Mouse (Mus musculus): Measurements from ENCODE around the gene Icos. TPM values are rescaled to one million over a fixed set of nuclear protein-coding genes. Genes with fewer than 3 reads are reported as not detected.

Gene Icos
- polyA plus RNA-seq, 1 experiment = not detected

DNA sequence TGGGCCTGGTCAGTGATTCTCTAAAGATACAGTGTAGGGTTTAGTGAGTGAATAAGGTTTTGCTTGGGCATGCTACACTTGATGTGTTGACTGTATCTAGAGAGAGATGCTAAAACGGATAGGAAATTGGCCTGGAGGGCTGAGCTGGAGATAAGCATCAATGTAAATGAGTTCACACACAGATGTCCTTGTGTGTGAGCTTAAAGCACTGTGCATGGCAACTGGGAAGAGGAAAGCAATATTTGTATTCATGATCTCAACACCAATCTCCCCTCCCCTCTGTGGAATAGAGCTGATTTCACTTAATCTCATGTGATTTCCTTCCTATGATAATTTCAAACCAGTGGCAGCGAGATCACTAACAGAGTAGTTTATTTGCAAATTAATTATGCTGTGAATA lies 7.3 kb downstream of the Icos start:
- no peak overlapping the region for H3K9ac ChIP-seq (ENCODE audit: low read depth, poor library complexity, severe bottlenecking)
- no peaks in the 10 kb centered on the region for H3K36me3 ChIP-seq (ENCODE audit: control insufficient read depth, insufficient read depth, low read length, poor library complexity, severe bottlenecking)
- H3K27me3 ChIP-seq (ENCODE audit: control insufficient read depth, insufficient read depth, low read length, poor library complexity, severe bottlenecking) = no peaks in the 10 kb centered on the region
- no peaks in the 10 kb centered on the region for H3K9me3 ChIP-seq (replicated peaks; ENCODE audit: control insufficient read depth, insufficient read depth, low read length, poor library complexity, severe bottlenecking)
- no peak overlapping the region for H3K4me3 ChIP-seq (ENCODE audit: low read depth, low read length)
- no peak overlapping the region for H3K27ac ChIP-seq (ENCODE audit: insufficient read depth, low read length)
- TF ChIP-seq CTCF (IDR thresholded peaks at IDR 0.05; ENCODE audit: low read depth, low read length) (no peak), POLR2A (IDR thresholded peaks at IDR 0.05; ENCODE audit: insufficient read depth, low read length) (no peak), EP300 (IDR thresholded peaks at IDR 0.05; ENCODE audit: insufficient read depth, low read depth, low read length) (no peak)
- no peaks in the 10 kb centered on the region for H3K4me1 ChIP-seq (ENCODE audit: control insufficient read depth, insufficient read depth, low read length)

DNA sequence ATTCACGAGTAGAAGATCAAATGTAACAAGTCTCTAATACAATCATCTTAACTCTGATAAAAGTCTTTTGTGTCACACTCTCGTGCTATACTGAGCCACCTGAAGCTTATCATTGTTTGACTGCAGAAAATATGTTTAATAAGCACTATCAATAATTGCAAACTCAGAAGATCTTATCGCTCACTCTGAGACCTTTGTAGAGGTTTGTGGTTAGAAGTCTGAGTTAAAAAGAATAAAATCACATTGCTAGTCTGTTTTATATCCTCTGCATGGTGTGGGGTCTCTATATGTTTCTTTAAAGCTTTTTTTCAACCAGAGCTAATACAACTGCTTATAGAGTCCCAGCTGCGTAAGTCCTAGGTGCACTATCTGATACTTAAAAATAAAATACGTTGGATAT lies 8.4 kb downstream of the Icos start:
- Histone ChIP-seq H3K4me1 (ENCODE audit: control insufficient read depth, insufficient read depth, low read length) (no peaks in the 10 kb centered on the region), H3K4me3 (ENCODE audit: low read depth, low read length) (no peak overlapping the region), H3K27me3 (ENCODE audit: control insufficient read depth, insufficient read depth, low read length, poor library complexity, severe bottlenecking) (no peaks in the 10 kb centered on the region), H3K9me3 (replicated peaks; ENCODE audit: control insufficient read depth, insufficient read depth, low read length, poor library complexity, severe bottlenecking) (no peaks in the 10 kb centered on the region), H3K36me3 (ENCODE audit: control insufficient read depth, insufficient read depth, low read length, poor library complexity, severe bottlenecking) (no peaks in the 10 kb centered on the region), H3K27ac (ENCODE audit: insufficient read depth, low read length) (no peak overlapping the region), H3K9ac (ENCODE audit: low read depth, poor library complexity, severe bottlenecking) (no peak overlapping the region)
- TF ChIP-seq CTCF (IDR thresholded peaks at IDR 0.05; ENCODE audit: low read depth, low read length) (no peak), POLR2A (IDR thresholded peaks at IDR 0.05; ENCODE audit: insufficient read depth, low read length) (no peak), EP300 (IDR thresholded peaks at IDR 0.05; ENCODE audit: insufficient read depth, low read depth, low read length) (no peak)

DNA sequence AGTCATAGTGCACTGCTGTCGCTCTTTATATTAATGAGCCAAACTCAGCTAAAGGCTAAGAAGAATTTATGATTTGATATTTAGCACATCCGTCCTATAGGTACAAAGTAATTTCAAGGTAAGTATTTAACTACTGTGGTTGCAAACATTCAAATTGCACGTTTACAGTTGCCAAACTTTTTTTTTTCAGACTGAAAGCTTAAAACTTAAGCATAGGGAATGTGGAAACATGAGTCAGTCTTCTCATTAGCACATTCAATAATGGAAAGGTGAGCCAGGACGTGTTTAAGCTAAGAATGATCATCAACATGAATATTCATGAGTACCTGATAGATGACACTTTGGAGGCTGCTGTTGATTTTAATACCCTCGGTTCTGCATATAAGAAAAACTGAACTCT lies 11.4 kb downstream of the Icos start:
- Histone ChIP-seq H3K27ac (ENCODE audit: insufficient read depth, low read length) (no peak overlapping the region), H3K36me3 (ENCODE audit: control insufficient read depth, insufficient read depth, low read length, poor library complexity, severe bottlenecking) (no peaks in the 10 kb centered on the region), H3K4me3 (ENCODE audit: low read depth, low read length) (no peak overlapping the region), H3K9ac (ENCODE audit: low read depth, poor library complexity, severe bottlenecking) (no peak overlapping the region), H3K27me3 (ENCODE audit: control insufficient read depth, insufficient read depth, low read length, poor library complexity, severe bottlenecking) (no peaks in the 10 kb centered on the region), H3K9me3 (replicated peaks; ENCODE audit: control insufficient read depth, insufficient read depth, low read length, poor library complexity, severe bottlenecking) (no peaks in the 10 kb centered on the region), H3K4me1 (ENCODE audit: control insufficient read depth, insufficient read depth, low read length) (no peaks in the 10 kb centered on the region)
- TF ChIP-seq EP300 (IDR thresholded peaks at IDR 0.05; ENCODE audit: insufficient read depth, low read depth, low read length) (no peak), CTCF (IDR thresholded peaks at IDR 0.05; ENCODE audit: low read depth, low read length) (no peak), POLR2A (IDR thresholded peaks at IDR 0.05; ENCODE audit: insufficient read depth, low read length) (no peak)

DNA sequence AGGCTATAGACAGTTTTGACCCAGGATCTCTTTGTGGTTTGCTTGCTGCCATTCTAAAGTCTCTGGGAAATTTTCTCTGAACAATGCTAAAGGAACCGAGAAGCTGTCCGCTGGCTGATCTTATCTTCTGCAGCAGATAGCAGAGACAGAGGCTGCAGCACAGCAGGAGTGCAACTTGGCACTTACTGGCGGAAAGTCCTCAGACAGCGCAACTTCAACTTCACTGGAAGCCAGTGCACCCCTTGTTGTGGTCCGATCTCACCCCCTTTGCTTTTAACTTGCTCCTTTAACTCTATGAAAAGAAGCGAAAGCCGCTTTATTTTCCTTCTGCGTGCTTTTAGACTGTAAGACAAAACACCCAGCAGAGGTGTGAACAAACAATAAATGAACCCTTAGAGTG lies 12.6 kb downstream of the Icos start:
- H3K4me3 ChIP-seq (ENCODE audit: low read depth, low read length) = no peak overlapping the region
- no peak for TF ChIP-seq POLR2A (IDR thresholded peaks at IDR 0.05; ENCODE audit: insufficient read depth, low read length)
- no peak for TF ChIP-seq CTCF (IDR thresholded peaks at IDR 0.05; ENCODE audit: low read depth, low read length)
- TF ChIP-seq EP300 (IDR thresholded peaks at IDR 0.05; ENCODE audit: insufficient read depth, low read depth, low read length) = no peak
- no peaks in the 10 kb centered on the region for H3K36me3 ChIP-seq (ENCODE audit: control insufficient read depth, insufficient read depth, low read length, poor library complexity, severe bottlenecking)
- no peaks in the 10 kb centered on the region for H3K9me3 ChIP-seq (replicated peaks; ENCODE audit: control insufficient read depth, insufficient read depth, low read length, poor library complexity, severe bottlenecking)
- H3K27ac ChIP-seq (ENCODE audit: insufficient read depth, low read length) = no peak overlapping the region
- no peaks in the 10 kb centered on the region for H3K27me3 ChIP-seq (ENCODE audit: control insufficient read depth, insufficient read depth, low read length, poor library complexity, severe bottlenecking)
- H3K4me1 ChIP-seq (ENCODE audit: control insufficient read depth, insufficient read depth, low read length) = no peaks in the 10 kb centered on the region
- no peak overlapping the region for H3K9ac ChIP-seq (ENCODE audit: low read depth, poor library complexity, severe bottlenecking)

DNA sequence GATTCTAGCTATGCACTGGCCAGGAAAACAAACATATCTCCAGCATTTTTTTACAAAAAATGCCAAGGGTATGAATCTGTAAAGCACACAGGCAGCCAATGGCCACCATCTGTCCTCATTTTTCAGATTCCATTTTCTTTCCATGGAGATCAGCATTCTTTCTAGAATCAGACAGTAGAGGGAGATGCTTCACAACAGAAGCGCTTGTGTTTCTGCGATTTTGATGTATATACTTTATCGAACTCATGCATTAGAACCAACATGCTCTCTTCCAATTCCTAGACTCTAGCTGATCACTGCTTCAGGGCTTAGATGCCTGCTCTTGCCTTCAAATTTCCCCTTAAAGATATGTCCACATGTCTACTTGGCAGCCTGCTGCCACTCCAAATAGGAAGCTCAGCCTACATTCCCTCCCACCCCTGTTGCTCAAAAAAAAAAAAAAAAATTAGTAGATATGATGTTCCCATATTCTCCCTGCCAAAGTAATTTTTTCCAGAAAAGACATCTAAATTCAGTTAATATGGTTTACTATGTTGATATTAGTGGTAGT lies 20.4 kb downstream of the Icos start:
- H3K9ac ChIP-seq (ENCODE audit: low read depth, poor library complexity, severe bottlenecking) = no peak overlapping the region
- no peaks in the 10 kb centered on the region for H3K9me3 ChIP-seq (replicated peaks; ENCODE audit: control insufficient read depth, insufficient read depth, low read length, poor library complexity, severe bottlenecking)
- no peaks in the 10 kb centered on the region for H3K4me1 ChIP-seq (ENCODE audit: control insufficient read depth, insufficient read depth, low read length)
- no peak overlapping the region for H3K27ac ChIP-seq (ENCODE audit: insufficient read depth, low read length)
- TF ChIP-seq POLR2A (IDR thresholded peaks at IDR 0.05; ENCODE audit: insufficient read depth, low read length) (no peak), CTCF (IDR thresholded peaks at IDR 0.05; ENCODE audit: low read depth, low read length) (no peak), EP300 (IDR thresholded peaks at IDR 0.05; ENCODE audit: insufficient read depth, low read depth, low read length) (no peak)
- no peak overlapping the region for H3K4me3 ChIP-seq (ENCODE audit: low read depth, low read length)
- H3K36me3 ChIP-seq (ENCODE audit: control insufficient read depth, insufficient read depth, low read length, poor library complexity, severe bottlenecking) = no peaks in the 10 kb centered on the region
- H3K27me3 ChIP-seq (ENCODE audit: control insufficient read depth, insufficient read depth, low read length, poor library complexity, severe bottlenecking) = no peaks in the 10 kb centered on the region; the same call in 1 of the 2 replicates

DNA sequence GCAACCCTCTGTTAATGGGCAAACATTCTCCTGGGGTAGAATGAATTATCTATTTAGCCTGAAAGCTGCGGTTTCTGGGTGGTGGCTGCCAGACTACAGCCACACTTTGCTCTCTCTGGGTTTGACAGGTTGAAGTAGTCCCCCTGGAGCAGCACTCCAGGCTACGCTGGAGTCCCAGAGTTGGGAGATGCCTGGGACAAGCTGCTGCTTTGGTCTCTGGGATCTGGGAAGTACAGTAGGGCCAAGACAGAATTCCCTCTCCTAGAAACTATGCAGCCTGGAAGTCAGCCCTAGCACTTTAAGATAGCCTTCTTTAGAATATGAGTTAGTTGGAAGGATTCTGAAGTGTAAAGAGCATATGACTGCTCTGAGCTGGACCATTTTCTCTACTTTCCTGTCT lies 21.0 kb downstream of the Icos start:
- Histone ChIP-seq H3K27ac (ENCODE audit: insufficient read depth, low read length) (no peak overlapping the region), H3K9ac (ENCODE audit: low read depth, poor library complexity, severe bottlenecking) (no peak overlapping the region), H3K4me3 (ENCODE audit: low read depth, low read length) (no peak overlapping the region), H3K9me3 (replicated peaks; ENCODE audit: control insufficient read depth, insufficient read depth, low read length, poor library complexity, severe bottlenecking) (no peaks in the 10 kb centered on the region), H3K36me3 (ENCODE audit: control insufficient read depth, insufficient read depth, low read length, poor library complexity, severe bottlenecking) (no peaks in the 10 kb centered on the region), H3K27me3 (ENCODE audit: control insufficient read depth, insufficient read depth, low read length, poor library complexity, severe bottlenecking) (no peaks in the 10 kb centered on the region; the same call in 1 of the 2 replicates), H3K4me1 (ENCODE audit: control insufficient read depth, insufficient read depth, low read length) (no peaks in the 10 kb centered on the region)
- TF ChIP-seq EP300 (IDR thresholded peaks at IDR 0.05; ENCODE audit: insufficient read depth, low read depth, low read length) (no peak), POLR2A (IDR thresholded peaks at IDR 0.05; ENCODE audit: insufficient read depth, low read length) (no peak), CTCF (IDR thresholded peaks at IDR 0.05; ENCODE audit: low read depth, low read length) (no peak)
